Mouse (Mus musculus) embryo, embryonic 11.5 days (tissue): ENCODE data around the gene Adcy5.

Experiments used
- DNase-seq: peaks from one replicate; pipeline ENCODE4 v3.0.0-alpha.2; 2012; ENCODE audit warnings: low read depth, low spot score

The Adcy5 gene

DNA sequence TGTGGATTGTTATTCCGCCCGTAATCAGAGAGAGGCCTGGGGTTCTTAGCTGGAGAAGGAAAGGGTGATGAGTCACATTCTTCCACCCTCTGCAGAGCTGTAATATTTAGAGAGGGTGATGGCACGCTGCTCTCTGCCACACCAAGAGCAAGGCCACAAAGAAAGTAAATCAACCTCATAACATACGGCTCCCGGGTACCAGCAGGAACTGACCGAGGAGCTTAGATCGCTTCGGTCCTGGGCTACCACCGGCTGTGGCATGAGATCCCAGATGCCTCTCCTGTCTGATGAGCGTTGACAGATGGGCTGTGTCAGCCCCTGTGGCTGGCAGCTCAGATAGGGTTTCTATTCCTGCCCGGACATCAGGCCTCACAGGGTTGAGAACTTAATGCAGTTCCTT lies 101.3 kb downstream of the Adcy5 start:
- no peak for DNase-seq

DNA sequence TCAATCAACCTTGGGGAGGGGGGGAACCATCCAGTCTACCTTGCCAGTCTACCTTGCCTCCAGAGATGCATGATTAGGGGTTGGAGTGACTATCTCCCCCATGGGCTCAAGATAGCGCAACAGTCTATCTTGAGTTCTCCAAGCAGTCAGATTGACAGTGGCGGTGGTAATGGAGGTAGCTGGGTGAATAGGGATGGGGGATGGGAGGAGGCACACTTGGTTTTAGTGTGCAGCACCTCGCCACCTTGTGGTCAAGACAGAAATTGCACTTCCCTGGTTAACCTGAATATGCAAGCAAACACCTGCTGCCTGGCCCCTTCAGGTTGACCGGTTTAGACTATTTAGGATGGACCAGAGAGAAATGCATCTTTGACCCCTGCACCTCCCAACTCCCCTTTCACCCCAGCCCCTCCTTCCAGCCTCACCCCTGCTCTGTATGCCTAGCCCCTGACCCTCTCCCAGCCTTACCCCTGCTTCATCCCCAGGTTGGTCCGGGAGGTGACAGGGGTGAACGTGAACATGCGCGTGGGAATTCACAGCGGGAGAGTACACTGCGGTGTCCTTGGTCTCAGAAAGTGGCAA lies 115.8 kb downstream of the Adcy5 start:
- DNase-seq = peak; percentile 78

DNA sequence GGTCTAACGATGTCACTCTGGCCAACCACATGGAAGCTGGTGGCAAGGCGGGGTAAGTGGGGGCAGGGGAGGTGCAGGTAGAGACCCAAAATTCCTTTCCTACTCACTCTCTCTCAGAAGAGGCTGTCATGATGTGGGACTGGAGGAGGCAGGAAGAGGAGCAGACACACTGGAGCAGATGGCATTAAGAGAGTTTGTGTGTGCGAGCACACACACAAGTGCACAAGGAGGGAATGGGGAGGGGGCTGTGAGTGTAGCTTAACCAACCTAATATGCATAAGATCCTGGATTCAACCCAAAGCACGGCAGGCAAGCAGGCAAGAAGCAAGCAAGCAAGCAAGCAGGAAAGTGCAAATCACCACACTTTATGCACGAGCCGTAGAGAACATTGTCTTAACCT lies 116.3 kb downstream of the Adcy5 start:
- DNase-seq = no peak

DNA sequence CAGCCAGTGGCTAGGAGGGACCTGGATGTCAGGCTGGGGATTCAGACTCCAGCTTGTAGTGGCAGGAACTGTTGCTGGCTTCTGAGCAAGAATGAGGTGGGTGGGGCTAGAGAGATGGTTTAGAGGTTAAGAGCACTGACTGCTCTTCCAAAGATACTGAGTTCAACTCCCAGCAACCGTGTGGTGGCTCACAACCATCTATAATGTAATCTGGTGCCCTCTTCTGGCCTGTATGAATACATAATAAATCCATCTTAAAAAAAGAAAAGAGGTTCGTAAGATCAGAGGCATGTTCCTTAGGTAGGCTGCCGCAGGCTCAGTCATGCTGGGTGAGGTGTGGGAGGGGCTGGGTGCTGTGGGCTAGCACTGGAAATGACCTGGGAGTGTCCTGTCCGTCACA lies 116.9 kb downstream of the Adcy5 start:
- no peak for DNase-seq

DNA sequence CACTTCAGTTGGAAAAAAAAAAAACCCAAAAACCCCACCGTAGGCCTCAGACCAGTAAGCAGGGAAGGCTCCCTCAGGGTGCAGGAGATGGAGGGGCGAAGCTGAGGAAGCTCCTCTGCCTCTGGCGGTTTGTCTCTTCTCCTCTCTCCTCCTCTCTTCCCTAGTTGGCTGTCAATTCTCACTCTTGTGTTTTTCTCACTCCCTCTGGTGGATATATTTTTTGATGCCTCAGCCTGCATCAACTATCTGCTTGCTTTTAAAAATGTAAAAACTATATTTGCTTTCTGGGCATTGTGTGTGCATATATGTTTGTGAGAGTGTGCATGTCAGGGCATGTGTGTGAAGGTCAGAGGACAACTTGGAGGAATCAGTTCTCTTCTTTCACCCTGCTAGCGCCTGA lies 117.7 kb downstream of the Adcy5 start:
- DNase-seq = no peak

DNA sequence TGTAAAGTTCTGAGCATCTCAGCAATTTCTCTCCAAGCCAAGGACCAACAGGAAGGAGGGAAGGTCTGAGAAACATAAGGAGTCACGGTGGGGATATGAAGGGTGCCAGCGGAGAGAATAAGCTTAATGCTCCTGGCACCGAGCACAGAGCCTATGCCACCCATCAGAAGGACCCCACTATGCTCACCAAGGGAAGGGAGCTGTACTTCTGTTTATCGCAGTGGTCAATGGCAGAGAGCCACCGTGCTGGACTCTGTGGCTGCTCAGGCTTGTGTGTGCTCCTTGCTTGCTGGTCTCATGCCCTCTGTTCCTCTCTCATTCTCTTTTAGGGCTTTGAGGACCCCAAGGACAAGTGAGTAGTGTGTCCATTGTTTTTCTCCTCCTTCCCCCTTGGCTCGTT lies 123.5 kb downstream of the Adcy5 start:
- DNase-seq = no peak

DNA sequence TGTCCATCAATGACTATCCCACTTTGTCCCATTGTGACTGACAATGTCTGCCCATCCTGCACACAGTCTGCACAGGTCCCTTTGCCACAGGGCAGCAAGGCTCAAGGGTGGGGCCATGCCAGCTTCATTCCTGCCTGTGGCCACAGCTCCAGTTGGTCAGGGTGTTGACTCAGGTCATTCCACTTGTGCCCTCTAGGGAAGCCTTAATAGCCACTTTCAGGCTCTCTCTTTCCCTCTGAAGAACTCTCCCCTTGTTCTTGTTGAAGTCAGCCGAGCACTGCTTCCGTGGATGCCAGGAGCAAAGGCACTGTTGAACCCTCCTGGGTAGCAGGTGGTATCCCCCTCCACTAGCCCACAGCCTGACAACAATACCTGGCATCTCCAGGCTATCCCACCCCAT lies 127.8 kb downstream of the Adcy5 start:
- no peak for DNase-seq

DNA sequence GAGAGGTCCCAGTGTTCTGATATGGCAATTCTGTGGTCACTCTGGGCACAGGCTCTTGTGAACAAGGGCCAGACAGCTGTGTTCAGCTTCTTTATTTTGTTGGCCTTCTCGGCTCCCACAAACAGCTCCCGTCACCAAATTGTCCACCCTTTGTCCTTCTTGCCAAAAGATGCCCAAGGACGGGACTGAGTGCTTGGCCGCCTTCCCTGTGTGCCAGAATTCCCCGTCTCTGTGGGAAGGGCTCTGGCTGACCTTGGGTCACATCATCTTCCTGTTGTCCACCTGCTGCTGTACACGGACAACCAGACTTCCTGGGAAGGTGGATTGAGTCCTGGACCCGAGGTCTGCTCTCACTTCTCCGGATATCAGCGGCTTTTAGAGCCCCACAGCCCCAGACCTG lies 131.1 kb downstream of the Adcy5 start:
- DNase-seq = no peak

DNA sequence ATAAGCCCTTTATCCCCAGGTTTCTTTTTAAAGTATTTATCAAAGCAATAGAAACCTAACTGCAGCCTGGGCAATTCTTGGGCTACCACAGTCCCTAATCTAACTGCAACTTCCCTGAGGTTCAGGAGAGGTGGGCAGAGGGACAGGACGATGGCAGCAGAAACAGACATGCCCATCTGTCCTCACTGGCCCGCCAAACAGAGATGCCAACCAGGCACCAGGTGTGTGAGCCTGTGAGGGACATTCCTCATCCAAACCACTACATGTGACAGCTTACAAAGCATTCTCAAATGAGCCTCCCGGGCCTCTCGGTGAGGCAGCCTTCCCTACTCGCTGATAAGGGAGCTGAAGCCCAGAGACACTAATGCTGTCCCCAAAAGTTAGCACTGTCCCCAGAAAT lies 132.6 kb downstream of the Adcy5 start:
- no peak for DNase-seq

DNA sequence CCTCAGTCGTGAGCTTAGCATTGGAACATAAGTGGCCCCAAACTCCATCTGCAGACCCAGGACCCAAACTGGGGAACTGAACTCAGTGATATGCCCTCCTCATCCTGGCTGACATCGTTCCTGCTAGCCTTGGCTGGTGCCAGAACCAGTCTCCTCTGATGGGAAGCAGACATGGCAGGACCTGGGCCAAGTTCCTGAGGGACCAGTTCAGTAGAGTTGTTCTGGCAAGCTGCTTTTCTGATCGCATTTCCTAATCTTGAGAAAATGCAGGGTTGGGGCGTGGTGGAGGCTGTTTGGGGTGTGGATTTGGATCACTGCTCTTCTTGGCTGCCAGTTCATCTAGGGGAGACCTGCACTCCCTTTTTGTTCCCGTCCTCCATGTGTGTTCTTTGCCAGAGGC lies 143.1 kb downstream of the Adcy5 start:
- DNase-seq = no peak

DNA sequence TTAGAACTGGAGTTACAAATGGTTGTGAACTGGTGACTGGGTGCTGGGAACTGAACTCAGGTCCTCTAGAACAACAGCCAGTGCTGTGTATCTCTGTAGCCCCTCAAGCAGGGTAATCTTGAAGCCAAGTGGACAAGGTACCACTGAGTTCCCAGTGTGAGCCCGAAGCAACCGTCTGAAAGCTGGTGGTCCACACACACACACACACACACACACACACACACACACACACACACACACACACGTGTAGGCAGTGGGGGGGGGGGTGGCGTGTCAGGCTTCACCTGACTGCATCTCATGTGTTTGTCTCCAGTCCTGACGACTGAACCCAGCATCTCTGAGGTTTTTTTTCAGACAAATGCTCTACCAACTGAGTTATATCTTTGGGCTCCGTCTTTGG lies 145.5 kb downstream of the Adcy5 start:
- DNase-seq = no peak

DNA sequence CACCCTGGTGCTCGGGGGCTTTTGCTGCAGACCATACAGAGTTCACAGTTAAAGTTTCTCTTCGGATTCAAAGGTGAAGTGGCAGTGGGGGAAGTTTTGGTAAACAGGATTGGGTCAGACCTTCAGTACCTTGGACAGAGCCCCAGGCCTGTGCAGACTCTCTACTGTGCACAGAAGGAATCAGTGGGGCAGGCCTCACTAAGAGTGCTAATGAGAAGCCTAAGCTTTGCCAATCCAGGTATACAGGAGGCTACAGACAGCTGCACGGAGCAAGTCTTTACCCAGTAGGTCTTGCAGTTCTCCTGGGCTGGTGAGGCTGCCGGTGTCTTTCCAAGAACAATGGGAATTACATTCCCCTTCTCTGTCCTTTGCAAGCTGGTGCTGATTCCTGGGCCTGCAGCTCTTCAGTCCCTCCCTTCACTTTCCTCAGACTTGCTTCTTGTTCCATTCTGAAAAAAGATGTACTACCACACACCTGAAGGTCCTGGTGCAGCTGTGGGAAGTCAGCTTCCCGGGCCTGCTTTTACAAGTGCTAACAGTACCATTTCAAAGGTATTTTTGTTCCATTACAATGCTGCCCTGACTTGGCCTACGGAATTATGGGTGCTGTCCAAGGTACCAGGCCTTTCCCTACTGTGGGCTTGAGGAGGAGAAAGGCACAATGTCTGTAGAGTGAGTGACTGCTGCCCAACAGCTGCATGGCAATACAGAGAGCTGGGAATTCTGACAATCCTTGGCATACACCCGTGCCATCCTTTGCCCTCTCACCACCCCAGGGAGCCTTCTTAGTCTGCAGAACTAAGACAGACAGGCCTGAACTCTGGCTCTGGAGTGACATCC lies 148.0 kb downstream of the Adcy5 start:
- DNase-seq = peak; percentile 45

DNA sequence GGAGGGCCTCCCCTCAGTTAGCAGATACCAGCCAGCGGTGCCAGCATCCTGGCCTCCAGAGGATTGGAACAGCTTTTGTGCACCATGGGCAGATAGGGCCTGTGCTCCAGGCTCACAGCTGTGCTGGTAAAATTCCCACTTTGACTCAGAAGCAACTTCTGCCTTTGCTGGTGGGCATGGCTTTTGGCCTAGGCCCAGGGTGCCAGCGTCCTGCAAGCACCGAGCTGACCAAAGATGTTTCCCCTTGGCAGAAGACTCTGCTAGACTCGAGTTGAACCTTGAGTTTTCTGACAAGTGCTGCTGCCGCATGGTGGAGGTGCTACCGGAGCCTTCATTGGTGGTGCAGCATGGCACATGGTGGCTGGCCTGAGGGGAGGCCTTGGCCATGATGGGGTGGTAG lies 149.0 kb downstream of the Adcy5 start:
- DNase-seq = no peak

DNA sequence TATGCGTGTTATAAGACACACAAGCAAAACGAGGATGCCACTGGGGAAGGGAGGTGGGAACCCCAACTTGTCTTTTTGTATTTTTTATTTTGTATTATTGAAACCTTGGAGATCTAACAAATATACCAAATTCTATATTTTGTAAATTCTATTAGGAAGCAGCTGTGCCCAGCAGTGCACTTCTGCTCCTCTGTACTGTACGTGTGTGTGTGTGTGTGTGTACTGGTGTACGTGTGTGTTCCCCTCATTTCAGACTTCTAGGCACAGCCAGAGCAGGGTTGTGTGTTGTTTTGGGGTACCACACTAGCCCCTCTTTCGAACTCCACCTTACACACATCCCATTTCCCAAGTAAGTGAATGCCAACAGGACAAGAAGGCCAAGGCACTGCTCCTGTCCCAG lies 149.7 kb downstream of the Adcy5 start:
- DNase-seq = no peak

DNA sequence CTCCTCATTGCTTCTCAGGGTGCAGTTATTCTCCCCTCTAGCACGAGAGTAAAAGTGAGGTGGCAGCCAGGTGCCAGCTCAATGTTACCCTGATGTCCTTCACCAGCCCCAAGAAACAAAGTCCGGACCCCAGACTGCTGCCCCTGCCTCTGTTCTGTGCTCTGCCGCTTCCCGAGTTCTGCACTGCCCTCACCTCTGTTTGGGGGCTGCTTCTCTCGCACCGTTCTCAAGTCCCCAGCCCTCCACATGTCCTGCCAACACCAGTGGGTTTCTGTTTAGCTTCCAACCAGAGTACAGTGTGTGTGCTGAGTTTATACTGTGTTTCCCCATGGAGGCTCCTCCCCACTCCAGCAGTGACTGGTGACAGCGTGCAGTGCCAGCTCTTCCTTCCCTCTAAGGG lies 150.5 kb downstream of the Adcy5 start:
- DNase-seq = no peak

DNA sequence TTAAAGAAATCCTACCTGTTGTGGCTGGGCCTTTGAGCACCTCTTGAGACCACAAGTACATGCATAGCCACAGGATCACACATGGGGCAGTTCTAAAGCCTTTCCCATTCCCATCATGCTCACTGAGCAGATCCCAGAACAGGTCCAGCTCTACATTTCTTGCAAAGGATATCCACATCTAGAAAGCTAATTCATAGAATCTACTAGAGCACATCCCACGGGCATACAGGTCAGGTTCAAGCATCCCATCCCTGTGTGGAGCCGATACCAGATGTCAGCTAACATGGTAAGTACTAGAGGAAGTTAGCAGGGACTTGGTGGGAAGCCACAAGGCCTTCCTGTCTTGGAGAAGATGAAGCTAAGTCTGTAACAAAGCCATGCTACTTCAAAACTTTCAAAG lies 152.0 kb downstream of the Adcy5 start:
- DNase-seq = no peak

DNA sequence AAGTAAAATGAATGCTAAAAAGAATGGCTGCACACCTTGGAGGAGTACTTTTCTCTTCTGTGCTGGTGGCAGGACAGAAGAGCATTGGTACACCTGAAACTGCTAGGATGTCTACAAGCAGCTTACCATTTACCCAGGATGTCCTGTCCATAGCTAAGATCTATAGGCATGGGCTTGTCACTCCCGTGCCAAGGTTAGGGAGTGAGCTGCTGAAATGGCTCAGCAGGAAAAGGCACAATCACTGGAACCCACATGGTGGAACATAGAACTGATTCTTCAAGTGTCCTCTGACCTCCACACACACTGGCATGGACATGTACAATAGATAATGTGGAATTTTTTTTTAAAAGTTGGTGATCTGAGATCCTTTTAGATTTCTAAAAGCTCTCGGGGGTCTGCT lies 152.7 kb downstream of the Adcy5 start:
- no peak for DNase-seq

DNA sequence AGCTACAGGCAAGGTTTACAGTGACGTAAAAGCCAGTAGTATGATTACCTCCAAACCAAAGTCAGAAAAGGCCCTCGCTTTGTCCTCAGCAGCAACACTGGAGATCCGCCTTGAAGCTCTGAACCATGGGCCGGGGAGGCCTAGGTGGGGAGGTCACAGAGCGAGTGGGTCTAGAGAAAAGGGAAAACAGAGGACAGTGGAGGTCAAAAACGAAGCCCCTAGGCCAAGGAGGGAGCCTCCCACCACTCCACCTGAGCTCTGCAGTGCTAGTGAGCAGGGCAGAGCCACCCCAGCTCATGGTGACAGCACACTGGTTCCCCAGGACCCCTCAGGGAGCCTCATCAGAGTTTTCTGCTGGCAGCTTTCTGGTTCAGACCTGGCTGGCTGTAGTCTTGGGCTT lies 153.3 kb downstream of the Adcy5 start:
- no peak for DNase-seq

DNA sequence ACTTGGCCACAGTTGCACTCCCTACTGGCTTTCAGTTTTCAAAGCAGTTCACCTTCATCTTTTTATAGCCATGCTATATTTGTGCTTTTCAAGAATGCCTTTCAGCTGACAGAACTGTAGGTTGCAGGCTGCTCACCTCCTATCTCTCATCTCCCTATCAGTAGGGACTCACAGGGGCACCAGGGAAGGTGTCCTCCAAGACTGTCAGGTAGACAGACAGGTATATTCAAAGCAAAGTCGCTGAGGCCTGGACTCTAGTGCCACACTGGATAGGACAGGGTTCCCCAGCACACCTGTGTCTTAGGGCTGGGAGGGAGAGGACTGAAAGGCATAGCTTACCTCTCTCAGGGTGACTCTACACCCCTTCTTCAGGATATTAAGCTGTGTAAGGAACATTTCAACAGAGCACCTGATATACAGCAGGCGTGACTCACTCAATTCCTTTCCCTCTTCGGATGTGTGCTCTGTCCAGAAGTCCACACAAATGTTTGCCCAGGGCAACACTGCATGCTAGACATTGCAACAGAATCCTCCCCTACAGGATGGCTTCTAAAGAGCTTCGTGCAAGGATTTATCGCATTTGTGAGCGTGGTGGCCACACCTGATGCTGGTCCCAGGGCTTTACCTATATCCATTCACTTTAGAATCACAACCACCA lies 153.9 kb downstream of the Adcy5 start:
- DNase-seq = no peak

DNA sequence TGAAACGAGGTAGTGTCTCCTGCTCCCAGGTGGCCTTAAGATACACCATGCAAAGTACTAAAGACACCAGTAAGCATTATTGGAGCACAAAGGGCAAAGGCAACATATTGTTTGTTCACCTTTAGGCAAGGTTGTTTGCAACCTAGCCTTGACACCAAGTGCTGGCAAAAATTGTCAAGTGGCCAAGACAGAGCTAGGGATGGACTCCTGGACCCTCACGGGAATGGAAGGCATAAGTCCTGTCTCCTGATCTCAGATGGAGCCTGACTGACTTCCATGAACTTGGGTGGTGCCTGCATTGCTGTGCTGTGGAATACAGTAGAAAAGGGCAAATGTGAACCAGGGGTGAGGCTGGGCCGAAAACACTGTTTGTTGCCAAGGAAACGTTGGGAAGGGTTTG lies 155.0 kb downstream of the Adcy5 start:
- DNase-seq = no peak

DNA sequence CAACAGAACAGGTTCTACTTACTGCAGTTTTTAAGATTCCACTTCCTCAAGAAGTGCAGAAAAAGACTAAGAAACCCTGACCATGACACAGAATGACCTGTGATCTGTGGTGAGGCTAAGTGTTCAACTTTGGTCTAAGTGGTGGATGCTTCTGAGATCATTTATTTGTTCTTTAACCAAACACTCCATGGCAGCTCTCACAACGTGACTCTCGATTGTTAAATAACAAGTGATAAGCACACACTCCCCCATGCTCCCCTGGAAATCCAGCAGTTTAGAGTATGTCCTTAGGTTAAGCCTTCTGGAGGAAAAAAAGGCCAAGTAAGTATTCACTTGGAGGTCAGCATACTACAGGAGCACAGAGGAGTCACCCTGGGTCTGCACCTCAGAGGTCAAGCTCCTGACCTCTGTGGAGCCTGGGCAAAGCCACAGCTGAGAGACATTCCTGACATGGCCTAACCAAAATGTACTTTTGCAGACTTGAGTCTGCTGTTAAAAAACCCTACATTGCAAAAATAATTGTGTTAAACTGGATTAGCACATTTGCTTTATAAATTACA lies 156.0 kb downstream of the Adcy5 start:
- no peak for DNase-seq

DNA sequence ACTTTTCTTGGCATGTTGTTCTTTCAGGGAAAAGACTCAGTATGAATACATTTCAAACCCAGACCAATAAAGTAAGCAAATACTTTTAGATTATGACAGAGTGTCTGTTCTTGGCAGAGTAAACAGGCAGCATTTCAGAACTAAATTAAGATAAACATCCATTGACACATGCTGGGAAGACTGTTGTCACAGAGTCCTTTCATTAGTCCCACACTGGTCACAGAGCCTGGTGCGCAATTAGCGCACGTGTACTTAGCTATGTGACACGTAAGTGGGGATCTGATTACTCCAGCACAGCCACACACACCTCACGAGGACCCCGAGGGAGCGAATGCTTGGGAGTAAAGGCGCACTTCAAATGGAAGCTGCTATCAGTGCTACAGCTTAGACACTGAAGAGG lies 156.9 kb downstream of the Adcy5 start:
- DNase-seq = no peak

DNA sequence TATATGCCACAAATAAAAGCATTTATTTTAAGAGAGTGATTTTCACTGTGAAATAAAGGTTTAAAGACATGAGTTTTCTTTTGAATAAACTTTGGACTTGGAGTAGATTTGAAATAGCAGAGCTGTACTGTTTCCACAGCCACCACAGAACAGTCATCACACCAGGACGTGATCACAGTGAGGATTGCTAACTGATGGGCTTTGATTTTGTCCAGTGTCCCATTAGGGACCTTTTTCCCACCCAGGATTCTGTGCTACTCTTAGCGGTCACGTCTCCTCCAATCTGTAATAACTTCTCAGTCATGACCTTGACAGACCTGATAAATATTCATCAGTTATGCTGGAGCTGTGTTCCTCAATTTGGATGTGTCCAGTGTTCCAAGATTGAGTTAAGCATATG lies 160.8 kb downstream of the Adcy5 start:
- no peak for DNase-seq
